Mouse (Mus musculus) lung, embryonic 16.5 days (tissue): ENCODE measurements around the gene R3hdml. TPM values are rescaled to one million over a fixed set of nuclear protein-coding genes. Genes with fewer than 3 reads are reported as not detected.

Experiments
- ATAC-seq: fragments of 200-750 bp; cut with Nextera tagmentation; 2 replicates; pipeline ENCODE4 v1.8.0; 2017; ENCODE audit warnings: low read depth, mild to moderate bottlenecking, moderate library complexity
- H3K27ac ChIP-seq: fragments of 300-500 bp; sonication (generic); 2 replicates; pipeline ENCODE4 v1.5.1; 2014; ENCODE audit warnings: mild to moderate bottlenecking, control low read depth, low read length
- H3K27me3 ChIP-seq: fragments of 300-500 bp; sonication (generic); 2 replicates; pipeline ENCODE4 v1.6.1; 2014; ENCODE audit warnings: low read depth, low read length, mixed read lengths; ENCODE audit not compliant: control insufficient read depth, insufficient read depth
- H3K36me3 ChIP-seq: fragments of 300-500 bp; sonication (generic); 2 replicates; pipeline ENCODE4 v1.6.1; 2014; ENCODE audit warnings: low read length; ENCODE audit not compliant: control insufficient read depth, insufficient read depth
- H3K4me1 ChIP-seq: fragments of 300-500 bp; sonication (generic); replicated peaks from 2 replicates; pipeline ENCODE4 v1.6.1; 2014; ENCODE audit warnings: low read length, mixed read lengths; ENCODE audit not compliant: control insufficient read depth, insufficient read depth
- H3K4me2 ChIP-seq: fragments of 300-500 bp; sonication (generic); 2 replicates; pipeline ENCODE4 v1.6.1; 2014; ENCODE audit warnings: low read depth, low read length, control low read depth
- H3K4me3 ChIP-seq: fragments of 300-500 bp; sonication (generic); 2 replicates; pipeline ENCODE4 v1.5.1; 2014; ENCODE audit warnings: mild to moderate bottlenecking, low read length, control low read depth
- H3K9ac ChIP-seq: fragments of 300-500 bp; sonication (generic); 2 replicates; pipeline ENCODE4 v1.6.1; 2014; ENCODE audit warnings: low read length, control low read depth
- H3K9me3 ChIP-seq: fragments of 300-500 bp; sonication (generic); 2 replicates; pipeline ENCODE4 v1.6.1; 2016; ENCODE audit warnings: low read length; ENCODE audit not compliant: control insufficient read depth
- WGBS: fragments of 180-500 bp; shearing (Covaris S2); extraction: QIAGEN DNeasy Blood & Tissue Kit; methylation state at CpG from one replicate; pipeline ENCODE4 v1.1.7; 2014; 5-methylcytosine and 5-hydroxymethylcytosine counted together
- polyA plus RNA-seq: library from polyadenylated mRNA; unstranded; fragments of >200 nt; fragmentation: Nextera tagmentation; extraction: Ambion mirVana; gene quantifications from 2 replicates; pipeline ENCODE4 v1.2.1, GENCODE M21; 2015

R3hdml gene
- polyA plus RNA-seq, 1 experiment from 2014 or later, result not detected

GRCm38 (mm10) chr2:163540231-163541117 is 48.4 kb downstream of the R3hdml start:
- Histone ChIP-seq H3K4me1 (no peaks in the 10 kb centered on the region), H3K4me3 (no peak overlapping the region), H3K9ac (no peak overlapping the region), H3K36me3 (no peaks in the 10 kb centered on the region), H3K4me2 (no peak overlapping the region), H3K27ac (no peak overlapping the region), H3K9me3 (no peaks in the 10 kb centered on the region), H3K27me3 (no peaks in the 10 kb centered on the region; the same call in 1 of the 2 replicates)
- ATAC-seq, result no peak
- WGBS, result 46% methylated on average over 9 of the region's 9 CpGs

GRCm38 (mm10) chr2:163541568-163542182 is 49.6 kb downstream of the R3hdml start:
- 63% methylated on average over 10 of the region's 10 CpGs for WGBS

GRCm38 (mm10) chr2:163542674-163543073 is 50.6 kb downstream of the R3hdml start:
- no peaks in the 10 kb centered on the region for H3K27me3 ChIP-seq
- no peaks in the 10 kb centered on the region for H3K4me1 ChIP-seq
- no peak for ATAC-seq
- no peak overlapping the region for H3K9ac ChIP-seq
- H3K36me3 ChIP-seq, result no peaks in the 10 kb centered on the region
- H3K4me2 ChIP-seq, result no peak overlapping the region
- no peak overlapping the region for H3K4me3 ChIP-seq
- H3K27ac ChIP-seq, result no peak overlapping the region
- WGBS, result 87% methylated on average over 10 of the region's 10 CpGs
- H3K9me3 ChIP-seq, result no peaks in the 10 kb centered on the region

More at GRCm38 (mm10) chr2:163541568-163542182, 49.6 kb downstream of the R3hdml start:
- no peak overlapping the region for H3K4me2 ChIP-seq
- H3K27me3 ChIP-seq, result no peaks in the 10 kb centered on the region
- no peak overlapping the region for H3K27ac ChIP-seq
- no peaks in the 10 kb centered on the region for H3K9me3 ChIP-seq
- no peak overlapping the region for H3K4me3 ChIP-seq
- H3K9ac ChIP-seq, result no peak overlapping the region
- no peaks in the 10 kb centered on the region for H3K36me3 ChIP-seq
- ATAC-seq, result no peak
- no peaks in the 10 kb centered on the region for H3K4me1 ChIP-seq

- H3K4me1 ChIP-seq, result no peaks in the 10 kb centered on the region
- WGBS, result 66% methylated on average over 14 of the region's 14 CpGs
- no peaks in the 10 kb centered on the region for H3K36me3 ChIP-seq
- no peak overlapping the region for H3K27ac ChIP-seq
- no peak overlapping the region for H3K4me2 ChIP-seq
- no peak for ATAC-seq
- no peak overlapping the region for H3K4me3 ChIP-seq
- no peaks in the 10 kb centered on the region for H3K27me3 ChIP-seq
- H3K9me3 ChIP-seq, result no peaks in the 10 kb centered on the region
- H3K9ac ChIP-seq, result no peak overlapping the region
Observed at GRCm38 (mm10) chr2:163546623-163547318, 54.7 kb downstream of the R3hdml start.

- no peak for ATAC-seq
- Histone ChIP-seq H3K4me1 (no peaks in the 10 kb centered on the region), H3K27ac (no peak overlapping the region), H3K9ac (no peak overlapping the region), H3K36me3 (no peaks in the 10 kb centered on the region), H3K4me3 (no peak overlapping the region), H3K4me2 (no peak overlapping the region), H3K9me3 (no peaks in the 10 kb centered on the region), H3K27me3 (no peaks in the 10 kb centered on the region)
- WGBS, result 63% methylated on average over 5 of the region's 6 CpGs
Observed at GRCm38 (mm10) chr2:163548822-163549221, 56.7 kb downstream of the R3hdml start.

- 54% methylated on average over 6 of the region's 6 CpGs for WGBS
- Histone ChIP-seq H3K27me3 (no peaks in the 10 kb centered on the region), H3K9ac (no peak overlapping the region), H3K36me3 (no peaks in the 10 kb centered on the region), H3K9me3 (no peaks in the 10 kb centered on the region), H3K4me1 (no peaks in the 10 kb centered on the region), H3K4me2 (no peak overlapping the region), H3K4me3 (no peak overlapping the region), H3K27ac (no peak overlapping the region)
- no peak for ATAC-seq
Observed at GRCm38 (mm10) chr2:163549786-163550185, 57.7 kb downstream of the R3hdml start.

Other genes with a start within 250 kb of the R3hdml start
- gene Jph2, start 94.3 kb upstream of the R3hdml start, polyA plus RNA-seq, result 4.4 and 4.8 TPM in 2 replicates
- gene Oser1, start 67.6 kb upstream of the R3hdml start, polyA plus RNA-seq, result 83.2 and 89.9 TPM in 2 replicates
- 0.89 and 0.92 TPM in 2 replicates for gene Gdap1l1, start 53.8 kb upstream of the R3hdml start, polyA plus RNA-seq
- gene Fitm2, start 19.7 kb upstream of the R3hdml start, polyA plus RNA-seq, result 9.5 and 9.9 TPM in 2 replicates
- 0.34 TPM in 1 of 2 replicates, not detected in the other for gene Hnf4a, start 14.5 kb downstream of the R3hdml start, polyA plus RNA-seq
- gene Ttpal, start 110.0 kb downstream of the R3hdml start, polyA plus RNA-seq, result 29.5 and 31.2 TPM in 2 replicates
- gene Serinc3, start 152.8 kb downstream of the R3hdml start, polyA plus RNA-seq, result 71.5 and 72.8 TPM in 2 replicates
- 133 and 134 TPM in 2 replicates for gene Pkig, start 166.1 kb downstream of the R3hdml start, polyA plus RNA-seq